Mouse (Mus musculus) limb, embryonic 13.5 days (tissue): ENCODE measurements around the gene Vps4a. TPM values are rescaled to one million over a fixed set of nuclear protein-coding genes. Genes with fewer than 3 reads are reported as not detected.

Experiments used
- ATAC-seq: fragments of 200-750 bp; cut with Nextera tagmentation; 2 replicates; pipeline ENCODE4 v1.8.0; 2017; ENCODE audit warnings: low read depth, moderate number of reproducible peaks, moderate TSS enrichment; ENCODE audit not compliant: low FRiP score
- H3K27ac ChIP-seq: fragments of 300-500 bp; sonication (generic); 2 replicates; pipeline ENCODE4 v1.5.1; 2015; ENCODE audit warnings: inconsistent platforms, mild to moderate bottlenecking, moderate library complexity
- H3K27me3 ChIP-seq: fragments of 300-500 bp; sonication (generic); 2 replicates; pipeline ENCODE4 v1.6.1; 2015; ENCODE audit warnings: mild to moderate bottlenecking, inconsistent platforms
- H3K36me3 ChIP-seq: fragments of 300-500 bp; sonication (generic); 2 replicates; pipeline ENCODE4 v1.6.1; 2015; ENCODE audit warnings: inconsistent platforms, mild to moderate bottlenecking, moderate library complexity
- H3K4me1 ChIP-seq: fragments of 300-500 bp; sonication (generic); 2 replicates; pipeline ENCODE4 v1.6.1; 2015; ENCODE audit warnings: inconsistent platforms
- H3K4me2 ChIP-seq: fragments of 300-500 bp; sonication (generic); replicated peaks from 2 replicates; pipeline ENCODE4 v1.6.1; 2015; ENCODE audit warnings: inconsistent platforms, mild to moderate bottlenecking, moderate library complexity
- H3K4me3 ChIP-seq: fragments of 300-500 bp; sonication (generic); 2 replicates; pipeline ENCODE4 v1.5.1; 2015; ENCODE audit warnings: moderate library complexity, mild to moderate bottlenecking, inconsistent platforms
- H3K9ac ChIP-seq: fragments of 300-500 bp; sonication (generic); 2 replicates; pipeline ENCODE4 v1.6.1; 2015; ENCODE audit warnings: mild to moderate bottlenecking, inconsistent platforms
- H3K9me3 ChIP-seq: fragments of 300-500 bp; sonication (generic); 2 replicates; pipeline ENCODE4 v1.6.1; 2016; ENCODE audit warnings: inconsistent platforms
- WGBS: fragments of 180-500 bp; shearing (Covaris S2); methylation state at CpG from one replicate; pipeline ENCODE4 v1.1.7; 2015; 5-methylcytosine and 5-hydroxymethylcytosine counted together
- polyA plus RNA-seq: library from polyadenylated mRNA; unstranded; fragments of >200 nt; fragmentation: Nextera tagmentation; extraction: Ambion mirVana; gene quantifications from 2 replicates; pipeline ENCODE4 v1.2.1, GENCODE M21; 2015

The Vps4a gene
- polyA plus RNA-seq, 1 experiment from 2014 or later: 81.9 TPM

GRCm38 (mm10) chr8:107090531-107090930 lies 59.5 kb downstream of the Vps4a start:
- H3K9me3 ChIP-seq: peaks cover 7% of the 10 kb centered on the region; the same call in 1 of the 2 replicates
- peaks cover 19% of the 10 kb centered on the region for H3K4me1 ChIP-seq
- H3K27me3 ChIP-seq: no peaks in the 10 kb centered on the region
- no peak overlapping the region for H3K9ac ChIP-seq
- no peak overlapping the region for H3K4me2 ChIP-seq
- ATAC-seq: no peak
- WGBS: 97% methylated on average over 7 of the region's 7 CpGs
- H3K36me3 ChIP-seq: peaks cover 78% of the 10 kb centered on the region
- H3K4me3 ChIP-seq: no peak overlapping the region
- no peak overlapping the region for H3K27ac ChIP-seq

Other genes with a start within 250 kb of the Vps4a start
- 0.15 and 0.25 TPM in 2 replicates for gene Has3, start 161.0 kb upstream of the Vps4a start, polyA plus RNA-seq
- 68.4 and 69.9 TPM in 2 replicates for gene Utp4, start 137.6 kb upstream of the Vps4a start, polyA plus RNA-seq
- 16.4 and 17.7 TPM in 2 replicates for gene Sntb2, start 95.5 kb upstream of the Vps4a start, polyA plus RNA-seq
- gene Pdf, start 17.4 kb downstream of the Vps4a start, polyA plus RNA-seq: 51.0 and 55.6 TPM in 2 replicates
- gene Cog8, start 25.5 kb downstream of the Vps4a start, polyA plus RNA-seq: 37.5 and 40.8 TPM in 2 replicates
- 99.9 and 104 TPM in 2 replicates for gene Nip7, start 25.7 kb downstream of the Vps4a start, polyA plus RNA-seq
- not detected in 2 replicates for gene Tmed6, start 34.4 kb downstream of the Vps4a start, polyA plus RNA-seq
- gene Terf2, start 65.3 kb downstream of the Vps4a start, polyA plus RNA-seq: 23.5 and 24.0 TPM in 2 replicates
- gene Cyb5b, start 119.4 kb downstream of the Vps4a start, polyA plus RNA-seq: 71.9 and 77.0 TPM in 2 replicates